ENCODE assay signal across 10 mouse cellular contexts in the genomic region with DNA sequence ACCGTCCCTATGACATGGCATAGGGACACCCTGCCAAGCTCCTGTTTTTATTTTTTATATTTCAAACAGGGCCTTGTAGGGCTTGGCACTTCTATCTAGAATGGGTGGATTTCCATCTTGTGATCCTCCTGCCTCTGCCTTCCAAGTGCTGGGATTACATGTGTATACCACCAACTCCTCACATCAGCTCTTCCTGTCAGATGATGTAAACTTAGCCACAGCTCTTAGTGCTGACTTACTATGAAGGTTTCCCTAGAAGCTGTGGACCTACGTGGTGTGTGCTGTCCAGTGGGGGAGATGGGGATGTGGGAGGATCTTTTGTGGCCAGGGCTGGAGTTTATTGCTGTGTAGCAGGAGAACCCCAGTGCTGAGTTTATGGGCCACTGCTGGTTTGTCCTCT. TPM values are rescaled to one million over a fixed set of nuclear protein-coding genes. Genes with fewer than 3 reads are reported as not detected.
DNase-seq lines count a peak whose midpoint lies in the region; ATAC-seq lines count a peak whose summit lies in the region.
"Had no signal": no experiment of that assay in that cellular context is flagged by ENCODE, and none has a peak within 500 bp of the region (broad histone marks: within the 10 kb centered on the region; RNA-seq: fewer than 3 reads in every experiment).

No protein-coding gene starts in this region.

- no peak overlapping the region for H3K9ac ChIP-seq in heart, embryonic 15.5 days
- H3K9ac ChIP-seq in midbrain, embryonic 15.5 days = no peak overlapping the region
- H3K9ac ChIP-seq in forebrain, embryonic 12.5 days = no peak overlapping the region
- H3K9ac ChIP-seq in stomach, embryonic 16.5 days (ENCODE audit: low read length) = no peak overlapping the region
- H3K9ac ChIP-seq: stomach, embryonic 15.5 days had no signal

- H3K4me1 ChIP-seq in heart, embryonic 15.5 days (replicated peaks) = peaks cover 38% of the 10 kb centered on the region
- peaks cover 46% of the 10 kb centered on the region for H3K4me1 ChIP-seq in midbrain, embryonic 10.5 days
- H3K4me1 ChIP-seq in midbrain, embryonic 15.5 days = peaks cover 23% of the 10 kb centered on the region
- H3K4me1 ChIP-seq in forebrain, embryonic 12.5 days = peaks cover 36% of the 10 kb centered on the region
- peaks cover 39% of the 10 kb centered on the region for H3K4me1 ChIP-seq in stomach, embryonic 16.5 days (ENCODE audit: control insufficient read depth, insufficient read depth, low read length)

- H3K27ac ChIP-seq in heart, embryonic 15.5 days = peak overlapping the region; percentile 54
- H3K27ac ChIP-seq in midbrain, embryonic 10.5 days (replicated peaks) = peak overlapping the region; percentile 88
- no peak overlapping the region for H3K27ac ChIP-seq in midbrain, embryonic 15.5 days
- peak overlapping the region; percentile 78 for H3K27ac ChIP-seq in forebrain, embryonic 12.5 days
- H3K27ac ChIP-seq in stomach, embryonic 16.5 days (ENCODE audit: low read length) = peak overlapping the region; percentile 76

- H3K4me2 ChIP-seq in heart, embryonic 15.5 days = no peak overlapping the region
- H3K4me2 ChIP-seq in midbrain, embryonic 15.5 days = no peak overlapping the region
- H3K4me2 ChIP-seq in forebrain, embryonic 12.5 days = peak overlapping the region; percentile 30
- H3K4me2 ChIP-seq in stomach, embryonic 16.5 days (ENCODE audit: low read depth, low read length) = no peak overlapping the region
- H3K4me2 ChIP-seq: stomach, embryonic 15.5 days had no signal

- ATAC-seq in heart, embryonic 15.5 days (replicated peaks; ENCODE audit: insufficient number of reproducible peaks, insufficient read depth, low FRiP score, low read depth) = no peak
- ATAC-seq in midbrain, embryonic 15.5 days (replicated peaks) = no peak
- no peak for ATAC-seq in forebrain, embryonic 12.5 days (ENCODE audit: low FRiP score)
- ATAC-seq in stomach, embryonic 16.5 days (ENCODE audit: insufficient read depth, low FRiP score) = no peak

- no peak overlapping the region for H3K4me3 ChIP-seq in heart, embryonic 15.5 days
- peak overlapping the region; percentile 36 for H3K4me3 ChIP-seq in midbrain, embryonic 10.5 days
- H3K4me3 ChIP-seq in midbrain, embryonic 15.5 days = no peak overlapping the region
- H3K4me3 ChIP-seq in forebrain, embryonic 12.5 days (replicated peaks) = no peak overlapping the region
- H3K4me3 ChIP-seq in stomach, embryonic 16.5 days (replicated peaks; ENCODE audit: low read length) = no peak overlapping the region
- H3K4me3 ChIP-seq: stomach, embryonic 15.5 days had no signal

- whole genome bisulfite sequencing in heart, embryonic 15.5 days = 52% methylated on average over 2 of the region's 2 CpGs
- 40% methylated on average over 2 of the region's 2 CpGs for WGBS in midbrain, embryonic 10.5 days
- 33% methylated on average over 2 of the region's 2 CpGs for WGBS in midbrain, embryonic 15.5 days
- 24% methylated on average over 2 of the region's 2 CpGs for WGBS in forebrain, embryonic 12.5 days
- 61% methylated on average over 2 of the region's 2 CpGs for WGBS in stomach, embryonic 16.5 days

- H3K36me3 ChIP-seq in heart, embryonic 15.5 days = no peaks in the 10 kb centered on the region
- H3K36me3 ChIP-seq in midbrain, embryonic 10.5 days = no peaks in the 10 kb centered on the region
- no peaks in the 10 kb centered on the region for H3K36me3 ChIP-seq in midbrain, embryonic 15.5 days (replicated peaks)
- H3K36me3 ChIP-seq in forebrain, embryonic 12.5 days (replicated peaks) = no peaks in the 10 kb centered on the region
- H3K36me3 ChIP-seq in stomach, embryonic 16.5 days (ENCODE audit: control insufficient read depth, insufficient read depth, low read length) = no peaks in the 10 kb centered on the region
- H3K36me3 ChIP-seq: stomach, embryonic 15.5 days had no signal

- no peaks in the 10 kb centered on the region for H3K27me3 ChIP-seq in heart, embryonic 15.5 days
- H3K27me3 ChIP-seq in midbrain, embryonic 10.5 days (ENCODE audit: low read depth, poor library complexity, severe bottlenecking) = no peaks in the 10 kb centered on the region
- no peaks in the 10 kb centered on the region for H3K27me3 ChIP-seq in midbrain, embryonic 15.5 days (replicated peaks)
- no peaks in the 10 kb centered on the region for H3K27me3 ChIP-seq in forebrain, embryonic 12.5 days
- H3K27me3 ChIP-seq in stomach, embryonic 16.5 days (ENCODE audit: control insufficient read depth, insufficient read depth, low read length) = no peaks in the 10 kb centered on the region
- H3K27me3 ChIP-seq: stomach, embryonic 15.5 days had no signal

- DNase-seq in heart, adult 18-20 months = no peak
- DNase-seq in midbrain, embryonic 10.5 days (ENCODE audit: low spot score) = no peak
- no peak for DNase-seq in thymus, postnatal 25 days
- DNase-seq in frontal cortex, adult 2 months (ENCODE audit: extremely low spot score in 1 of 2, low spot score in 1 of 2) = no peak
- DNase-seq: cerebellum, adult 2 months had no signal

- no peaks in the 10 kb centered on the region for H3K9me3 ChIP-seq in heart, embryonic 15.5 days (replicated peaks)
- no peaks in the 10 kb centered on the region for H3K9me3 ChIP-seq in midbrain, embryonic 10.5 days (replicated peaks)
- no peaks in the 10 kb centered on the region for H3K9me3 ChIP-seq in midbrain, embryonic 15.5 days
- H3K9me3 ChIP-seq in forebrain, embryonic 12.5 days = no peaks in the 10 kb centered on the region
- H3K9me3 ChIP-seq in stomach, embryonic 16.5 days (replicated peaks; ENCODE audit: control insufficient read depth, low read length) = no peaks in the 10 kb centered on the region
- H3K9me3 ChIP-seq: stomach, embryonic 15.5 days had no signal

RNA-seq across cellular contexts. Expression of a gene that starts 8.9 kb away (rescaled TPM):
- 8.7 and 11.0 TPM in 2 replicates for polyA plus RNA-seq in heart, embryonic 15.5 days (2015; fragmentation: Nextera tagmentation; extraction: Ambion mirVana)
- total RNA-seq in heart, adult 18-20 months (2021) = 10 to 100 TPM; 29.2 to 30.2 TPM
- polyA plus RNA-seq in midbrain, embryonic 10.5 days (2016; fragmentation: Nextera tagmentation; extraction: Ambion mirVana) = 15.2 and 15.9 TPM in 2 replicates
- polyA plus RNA-seq in midbrain, embryonic 15.5 days (2015; fragmentation: Nextera tagmentation; extraction: Ambion mirVana) = 16.6 and 16.7 TPM in 2 replicates
- polyA plus RNA-seq in forebrain, embryonic 12.5 days (2016; fragmentation: Nextera tagmentation; extraction: Ambion mirVana) = 12.9 and 13.2 TPM in 2 replicates
- polyA plus RNA-seq in stomach, embryonic 16.5 days (2015; fragmentation: Nextera tagmentation; extraction: Ambion mirVana) = 15.7 and 15.9 TPM in 2 replicates
- 33.5 and 34.2 TPM in 2 replicates for polyA plus RNA-seq in frontal cortex, adult 2 months (2012; rRNA removed)
